Mouse (Mus musculus) stomach, postnatal 0 days (tissue): ENCODE measurements at regions not wholly inside any gene's neighbourhood (a gene's known extent, or its start where the extent isn't known, plus 50 kb on each side); places are given as distances from the start of the nearest gene placed in this dataset.

Experiments used
- CTCF ChIP-seq: IDR thresholded peaks from 2 replicates; pipeline ENCODE4 v1.5.1; 2016; ENCODE audit warnings: antibody characterized with exemption, low read depth, mild to moderate bottlenecking, moderate library complexity
- EP300 ChIP-seq: optimal IDR thresholded peaks from 2 replicates; pipeline ENCODE3; 2016; ENCODE audit warnings: antibody characterized with exemption

DNA sequence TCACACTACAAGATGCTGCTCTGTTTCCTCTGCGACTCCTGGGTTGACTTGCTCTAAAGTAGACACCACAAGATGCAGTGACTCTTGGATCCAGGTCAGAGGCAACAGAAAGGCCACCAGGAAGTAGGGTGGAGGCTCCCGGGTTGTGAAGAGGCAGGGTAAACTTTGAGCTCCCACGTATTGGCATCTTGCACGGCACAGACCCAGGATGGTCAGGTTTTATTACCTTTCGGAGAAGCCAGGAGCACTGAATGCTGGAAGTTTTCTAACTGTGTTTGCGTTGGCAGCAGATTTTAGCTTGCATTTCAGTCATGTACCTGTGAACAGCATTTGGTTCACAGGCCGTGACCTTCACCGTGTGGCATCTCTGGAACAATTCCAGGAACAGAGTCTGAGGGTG lies 227.2 kb upstream of the Foxq1 start:
- TF ChIP-seq CTCF: no peak
- TF ChIP-seq EP300: no peak
